Mouse (Mus musculus) MEL (cell line): ENCODE measurements around the gene Hist1h3c. TPM values are rescaled to one million over a fixed set of nuclear protein-coding genes. Genes with fewer than 3 reads are reported as not detected.

Experiments
- DNase-seq: peaks from one replicate; pipeline ENCODE4 v3.0.0; 2011; ENCODE audit warnings: low read depth, low spot score
- H3K27ac ChIP-seq: 2 replicates; pipeline ENCODE4 v1.5.1; 2012; ENCODE audit warnings: low read depth, mild to moderate bottlenecking, control low read depth, low read length, moderate library complexity; ENCODE audit not compliant: control insufficient read depth
- H3K27me3 ChIP-seq, 2 experiments: fragments of 150-350 bp in 1 of 2; sonication (generic) in 1 of 2; 2 replicates each; pipeline ENCODE4 v1.6.1; 2012; ENCODE audit warnings: low read length in 2 of 2, mild to moderate bottlenecking in 2 of 2, improper control_type of control experiment in 1 of 2, moderate library complexity in 1 of 2; ENCODE audit not compliant: insufficient read depth in 2 of 2, control insufficient read depth in 1 of 2
- H3K36me3 ChIP-seq, 2 experiments: 2 replicates each; pipeline ENCODE4 v1.6.1; 2012 to 2014; ENCODE audit warnings: low read length in 2 of 2, improper control_type of control experiment in 1 of 2, inconsistent platforms in 1 of 2, mild to moderate bottlenecking in 1 of 2; ENCODE audit not compliant: insufficient read depth in 2 of 2, control insufficient read depth in 1 of 2
- H3K4me1 ChIP-seq, 2 experiments: fragments of 150-350 bp in 1 of 2; sonication (generic) in 1 of 2; 2 replicates each; pipeline ENCODE4 v1.6.1; 2012; ENCODE audit warnings: low read length in 2 of 2, improper control_type of control experiment in 1 of 2, mild to moderate bottlenecking in 1 of 2; ENCODE audit not compliant: insufficient read depth in 2 of 2, control insufficient read depth in 1 of 2
- H3K4me3 ChIP-seq, 2 experiments: fragments of 150-350 bp in 1 of 2; sonication (generic) in 1 of 2; 2 replicates each; pipeline ENCODE4 v1.5.1; 2012; ENCODE audit warnings: low read depth in 2 of 2, low read length in 2 of 2, mild to moderate bottlenecking in 2 of 2, moderate library complexity in 2 of 2, control low read depth in 1 of 2, improper control_type of control experiment in 1 of 2; ENCODE audit not compliant: control insufficient read depth in 1 of 2, insufficient read depth in 1 of 2
- H3K79me2 ChIP-seq: 2 replicates; pipeline ENCODE4 v1.6.1; 2012; ENCODE audit warnings: mild to moderate bottlenecking, low read length, moderate library complexity; ENCODE audit not compliant: control insufficient read depth, poor library complexity, insufficient read depth
- H3K9ac ChIP-seq: 2 replicates; pipeline ENCODE4 v1.6.1; 2012; ENCODE audit warnings: low read depth, mild to moderate bottlenecking, control low read depth, low read length, moderate library complexity; ENCODE audit not compliant: control insufficient read depth, poor library complexity, severe bottlenecking
- H3K9me3 ChIP-seq: fragments of 150-350 bp; sonication (generic); replicated peaks from 2 replicates; pipeline ENCODE4 v1.6.1; 2012; ENCODE audit warnings: mild to moderate bottlenecking, low read length, improper control_type of control experiment, moderate library complexity; ENCODE audit not compliant: insufficient read depth
- CTCF ChIP-seq, 3 experiments: IDR thresholded peaks in 2 of 3; conservative IDR thresholded peaks in 1 of 3; 2 replicates each; pipeline ENCODE4 v1.5.1; 2011 to 2012; ENCODE audit warnings: low read length in 3 of 3, low read depth in 2 of 3, mild to moderate bottlenecking in 2 of 3, improper control_type of control experiment in 1 of 3, inconsistent platforms in 1 of 3, mixed read lengths in 1 of 3, moderate library complexity in 1 of 3; ENCODE audit not compliant: control insufficient read depth in 1 of 3, insufficient read depth in 1 of 3, poor library complexity in 1 of 3, severe bottlenecking in 1 of 3
- ELF1 ChIP-seq: IDR thresholded peaks from 2 replicates; pipeline ENCODE4 v1.6.1; 2014; ENCODE audit warnings: low read depth, mild to moderate bottlenecking, inconsistent platforms, low read length, improper control_type of control experiment, moderate library complexity
- MAZ ChIP-seq: IDR thresholded peaks from 2 replicates; pipeline ENCODE4 v1.6.1; 2012; ENCODE audit warnings: low read depth, mild to moderate bottlenecking, inconsistent platforms, low read length, improper control_type of control experiment
- MEF2A ChIP-seq: IDR thresholded peaks from 2 replicates; pipeline ENCODE4 v1.6.1; 2014; ENCODE audit warnings: low read depth, mild to moderate bottlenecking, inconsistent platforms, low read length, improper control_type of control experiment; ENCODE audit not compliant: poor library complexity, insufficient replicate concordance, severe bottlenecking; ENCODE audit errors: extremely low read depth
- MYB ChIP-seq: IDR thresholded peaks from 2 replicates; pipeline ENCODE4 v1.6.1; 2011; ENCODE audit warnings: mild to moderate bottlenecking, low read depth, low read length, improper control_type of control experiment
- POLR2A ChIP-seq, 2 experiments: IDR thresholded peaks; 2 replicates each; pipeline ENCODE4 v1.6.1; 2011 to 2012; ENCODE audit warnings: low read length in 2 of 2, mild to moderate bottlenecking in 2 of 2, control low read depth in 1 of 2, improper control_type of control experiment in 1 of 2, low read depth in 1 of 2, moderate library complexity in 1 of 2; ENCODE audit not compliant: control insufficient read depth in 1 of 2, insufficient read depth in 1 of 2, poor library complexity in 1 of 2
- POLR2AphosphoS2 ChIP-seq: IDR thresholded peaks from 2 replicates; pipeline ENCODE4 v1.6.1; 2011; ENCODE audit warnings: low read length, improper control_type of control experiment
- POLR2AphosphoS5 ChIP-seq: IDR thresholded peaks from 2 replicates; pipeline ENCODE4 v1.6.1; 2012; ENCODE audit warnings: low read depth, borderline replicate concordance, mild to moderate bottlenecking, inconsistent platforms, low read length, moderate library complexity, mixed read lengths
- RAD21 ChIP-seq: IDR thresholded peaks from 2 replicates; pipeline ENCODE4 v1.6.1; 2011; ENCODE audit warnings: mild to moderate bottlenecking, low read depth, low read length, improper control_type of control experiment
- RCOR1 ChIP-seq: IDR thresholded peaks from 2 replicates; pipeline ENCODE4 v1.6.1; 2012; ENCODE audit warnings: low read depth, mild to moderate bottlenecking, inconsistent platforms, low read length, improper control_type of control experiment
- SMC3 ChIP-seq: IDR thresholded peaks from 2 replicates; pipeline ENCODE4 v1.6.1; 2011; ENCODE audit warnings: low read depth, low read length, improper control_type of control experiment
- TAL1 ChIP-seq: IDR thresholded peaks from 2 replicates; pipeline ENCODE4 v1.6.1; 2012; ENCODE audit warnings: mild to moderate bottlenecking, inconsistent platforms, low read length, moderate library complexity, mixed read lengths
- TBP ChIP-seq: IDR thresholded peaks from 2 replicates; pipeline ENCODE4 v1.8.0; 2011; ENCODE audit warnings: low read depth, low read length, improper control_type of control experiment
- UBTF ChIP-seq: IDR thresholded peaks from 2 replicates; pipeline ENCODE4 v1.6.1; 2012; ENCODE audit warnings: low read depth, mild to moderate bottlenecking, inconsistent platforms, low read length, improper control_type of control experiment, moderate library complexity, borderline replicate concordance; ENCODE audit not compliant: insufficient read depth
- polyA plus RNA-seq, 2 experiments: library from polyadenylated mRNA; stranded (reverse) in 1 of 2; unstranded in 1 of 2; fragments of >175 nt in 1 of 2; fragments of >200 nt in 1 of 2; gene quantifications; 2 replicates each; pipeline versions ENCODE4 v1.2.1 to v1.2.4; 2012; ENCODE audit warnings: low replicate concordance in 2 of 2, low read depth in 1 of 2; ENCODE audit not compliant: insufficient read length in 2 of 2, insufficient read depth in 1 of 2, missing spikeins in 1 of 2
- total RNA-seq: library from RNA; depleted of rRNA; stranded (reverse); fragments of 300-350 nt; gene quantifications from 2 replicates; pipeline ENCODE4 v1.2.3, GENCODE M21; 2012

Hist1h3c gene
- total and polyA plus RNA-seq, 3 experiments: 1.7 to 1,651 TPM; not detected in 1

GRCm38 (mm10) chr13:23764324-23765171, 19.1 kb upstream of the Hist1h3c start:
- no peaks in the 10 kb centered on the region for H3K27me3 ChIP-seq
- H3K27ac ChIP-seq: peak overlapping the region; percentile 93
- H3K9ac ChIP-seq: peak overlapping the region; percentile 85
- DNase-seq: peak; percentile 88
- H3K4me1 ChIP-seq: peaks cover 6 to 17% of the 10 kb centered on the region in 2 experiments
- peaks cover 0 to 30% of the 10 kb centered on the region in 2 experiments; a peak in 2 of 4 replicates for H3K36me3 ChIP-seq
- no peaks in the 10 kb centered on the region; the same call in 1 of the 2 replicates for H3K79me2 ChIP-seq
- no peaks in the 10 kb centered on the region for H3K9me3 ChIP-seq
- H3K4me3 ChIP-seq: peak overlapping the region; percentile 5 to 41
- TF ChIP-seq SMC3 (no peak), MEF2A (no peak), POLR2AphosphoS2 (no peak), POLR2A (IDR thresholded peaks at IDR 0.05; ENCODE audit: control insufficient read depth in 1 of 2, insufficient read depth in 1 of 2, low read depth in 1 of 2, low read length in 2 of 2, poor library complexity in 1 of 2) (peak; percentile 75 to 83), POLR2AphosphoS5 (peak; percentile 68; the same call in 1 of the 2 replicates), MYB (no peak), MAZ (no peak), TAL1 (peak; percentile 51; the same call in 1 of the 2 replicates), ELF1 (no peak)

GRCm38 (mm10) chr13:23763586-23764323, 18.4 kb upstream of the Hist1h3c start, which contains the start of gene Hist1h1a:
TSS of gene Hist1h1a (plus strand) at chr13:23763666.
- peak within 1 kb of the TSS; percentile 5 to 41 for H3K4me3 ChIP-seq
- H3K79me2 ChIP-seq: no peaks in the 10 kb centered on the region; the same call in 1 of the 2 replicates
- peaks cover 0 to 35% of the 10 kb centered on the region in 2 experiments; a peak in 2 of 4 replicates for H3K36me3 ChIP-seq
- H3K27ac ChIP-seq: peak within 1 kb of the TSS; percentile 98
- H3K9me3 ChIP-seq: no peaks in the 10 kb centered on the region
- H3K27me3 ChIP-seq: no peaks in the 10 kb centered on the region
- peak within 1 kb of the TSS; percentile 85 for H3K9ac ChIP-seq
- peak; percentile 95 for DNase-seq
- H3K4me1 ChIP-seq: peaks cover 4 to 18% of the 10 kb centered on the region in 2 experiments
- TF ChIP-seq UBTF (peak; percentile 99), RCOR1 (no peak), POLR2A (IDR thresholded peaks at IDR 0.05; ENCODE audit: control insufficient read depth in 1 of 2, insufficient read depth in 1 of 2, low read depth in 1 of 2, low read length in 2 of 2, poor library complexity in 1 of 2) (peak; percentile 95 to 99), RAD21 (no peak), TBP (peak; percentile 99), CTCF (IDR thresholded peaks at IDR 0.05 in 2 of 3, conservative IDR thresholded peaks at IDR 0.05 in 1 of 3; ENCODE audit: control insufficient read depth in 1 of 3, insufficient read depth in 1 of 3, low read depth in 2 of 3, low read length in 3 of 3, poor library complexity in 1 of 3, severe bottlenecking in 1 of 3) (0 out of 6 replicates have a peak, but pooled peaks of 1 of the 3 experiments have one; percentile 8), POLR2AphosphoS5 (peak; percentile 98; the same call in 1 of the 2 replicates)
